Mouse (Mus musculus): ENCODE results near the gene Gpalpp1. TPM values are rescaled to one million over a fixed set of nuclear protein-coding genes. Genes with fewer than 3 reads are reported as not detected.

The Gpalpp1 gene
- 4.5 and 4.7 TPM in 2 replicates for polyA plus RNA-seq (2015; fragmentation: Nextera tagmentation; extraction: Ambion mirVana)

GRCm38 (mm10) chr14:76110396-76111221, at the start of gene Gpalpp1, which contains the start of gene Nufip1:
TSS of gene Gpalpp1 (minus strand) at chr14:76110760.
TSS of gene Nufip1 (plus strand) at chr14:76110891.

Other genes starting within 250 kb of the Gpalpp1 start
- gene Kctd4, start 155.8 kb downstream of the Gpalpp1 start, polyA plus RNA-seq (2015; fragmentation: Nextera tagmentation; extraction: Ambion mirVana) = 0.19 and 0.60 TPM in 2 replicates
- gene Gtf2f2, start 99.9 kb downstream of the Gpalpp1 start, polyA plus RNA-seq (2015; fragmentation: Nextera tagmentation; extraction: Ambion mirVana) = 18.5 and 20.5 TPM in 2 replicates
- 6.8 and 7.3 TPM in 2 replicates for gene Nufip1, start 131 bp upstream of the Gpalpp1 start, polyA plus RNA-seq (2015; fragmentation: Nextera tagmentation; extraction: Ambion mirVana)

All from skeletal muscle tissue, postnatal 0 days (tissue).